Mouse (Mus musculus): Measurements from ENCODE around the gene Pdcd10. TPM values are rescaled to one million over a fixed set of nuclear protein-coding genes. Genes with fewer than 3 reads are reported as not detected.
A peak's percentile ranks its signal among the peaks of the same experiment; 100 is the strongest.

Gene Pdcd10
- 87.7 and 90.5 TPM in 2 replicates for polyA plus RNA-seq (2015; fragmentation: Nextera tagmentation; extraction: Ambion mirVana)

DNA sequence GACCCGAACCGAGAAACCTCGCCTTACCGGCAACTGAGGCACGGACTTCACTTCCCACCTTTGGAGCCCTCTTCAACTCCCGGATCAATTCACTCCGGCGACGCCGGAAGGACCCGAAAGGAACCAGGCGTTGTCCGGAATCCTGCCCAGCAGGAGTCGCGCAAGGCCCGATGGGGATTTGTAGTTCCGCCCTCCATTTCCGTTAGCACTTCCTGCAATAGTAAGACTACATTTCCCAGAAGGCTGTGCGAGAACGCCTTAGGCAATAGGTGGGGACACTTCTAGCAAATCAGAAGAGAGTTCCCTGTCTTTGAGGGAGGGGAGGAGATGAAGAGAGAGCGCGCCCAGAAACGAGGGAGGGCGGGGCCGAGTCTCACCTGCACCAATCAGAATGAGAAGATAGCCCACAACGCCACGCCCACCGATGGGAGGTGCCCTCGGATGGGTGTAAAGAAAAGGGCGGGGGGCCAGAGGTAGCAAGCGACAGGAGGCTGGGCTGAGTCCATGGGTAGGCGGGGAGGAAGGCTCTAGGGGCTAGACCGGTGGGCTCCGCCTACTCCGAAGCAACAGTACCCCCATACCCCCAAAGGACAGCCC lies at the start of gene Pdcd10:
TSS of gene Pdcd10 (minus strand) at position 162 of the 597 bp plus-strand sequence.
- H3K27me3 ChIP-seq: no peaks in the 10 kb centered on the region
- peak within 1 kb of the TSS; percentile 68 for H3K27ac ChIP-seq
- peaks cover 8% of the 10 kb centered on the region for H3K4me1 ChIP-seq
- ATAC-seq (ENCODE audit: insufficient number of reproducible peaks, insufficient read depth, low FRiP score, low TSS enrichment, low read depth): peak; percentile 99
- no peaks in the 10 kb centered on the region for H3K36me3 ChIP-seq
- peak within 1 kb of the TSS; percentile 93 for H3K9ac ChIP-seq
- peak within 1 kb of the TSS; percentile 83 for H3K4me2 ChIP-seq
- no peaks in the 10 kb centered on the region for H3K9me3 ChIP-seq
- peak within 1 kb of the TSS; percentile 96 for H3K4me3 ChIP-seq
- WGBS: 0% methylated on average over 35 of the region's 35 CpGs

GRCm38 (mm10) chr3:75584898-75585297 lies 28.2 kb upstream of the Pdcd10 start:
- no peak overlapping the region for H3K9ac ChIP-seq
- H3K4me3 ChIP-seq: no peak overlapping the region
- no peak overlapping the region for H3K4me2 ChIP-seq
- H3K4me1 ChIP-seq: no peaks in the 10 kb centered on the region
- WGBS: 81% methylated on average over 4 of the region's 4 CpGs
- no peaks in the 10 kb centered on the region for H3K36me3 ChIP-seq
- H3K27me3 ChIP-seq: no peaks in the 10 kb centered on the region
- no peak for ATAC-seq (ENCODE audit: insufficient number of reproducible peaks, insufficient read depth, low FRiP score, low TSS enrichment, low read depth)
- no peak overlapping the region for H3K27ac ChIP-seq
- H3K9me3 ChIP-seq: no peaks in the 10 kb centered on the region

- H3K36me3 ChIP-seq: no peaks in the 10 kb centered on the region
- H3K4me2 ChIP-seq: no peak overlapping the region
- no peak overlapping the region for H3K27ac ChIP-seq
- 95% methylated on average over 3 of the region's 3 CpGs for WGBS
- no peak for ATAC-seq (ENCODE audit: insufficient number of reproducible peaks, insufficient read depth, low FRiP score, low TSS enrichment, low read depth)
- H3K27me3 ChIP-seq: no peaks in the 10 kb centered on the region
- H3K4me1 ChIP-seq: no peaks in the 10 kb centered on the region
- no peak overlapping the region for H3K4me3 ChIP-seq
- no peak overlapping the region for H3K9ac ChIP-seq
- no peaks in the 10 kb centered on the region for H3K9me3 ChIP-seq
Measured at GRCm38 (mm10) chr3:75583293-75583692, 26.6 kb upstream of the Pdcd10 start.

DNA sequence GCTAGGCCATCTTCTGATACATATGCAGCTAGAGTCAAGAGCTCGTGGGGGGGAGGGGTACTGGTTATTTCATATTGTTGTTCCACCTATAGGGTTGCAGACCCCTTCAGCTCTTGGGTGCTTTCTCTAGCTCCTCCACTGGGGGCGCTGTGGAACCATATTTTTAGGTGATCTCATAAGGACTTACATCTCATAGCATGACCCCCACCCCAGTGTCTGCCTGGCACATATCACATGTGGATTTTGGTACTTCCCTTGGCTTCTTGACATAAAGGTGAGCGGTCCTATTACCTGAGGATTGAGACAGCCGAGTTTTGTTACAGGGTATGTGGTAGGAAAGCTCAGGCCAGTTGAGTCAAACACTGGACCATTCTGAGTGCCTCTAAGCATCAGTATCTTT lies 22.7 kb upstream of the Pdcd10 start:
- WGBS: 53% methylated on average over 4 of the region's 4 CpGs
- Histone ChIP-seq H3K9ac (no peak overlapping the region), H3K27ac (no peak overlapping the region), H3K4me2 (no peak overlapping the region), H3K36me3 (no peaks in the 10 kb centered on the region), H3K9me3 (no peaks in the 10 kb centered on the region), H3K4me1 (no peaks in the 10 kb centered on the region), H3K4me3 (no peak overlapping the region), H3K27me3 (no peaks in the 10 kb centered on the region)
- no peak for ATAC-seq (ENCODE audit: insufficient number of reproducible peaks, insufficient read depth, low FRiP score, low TSS enrichment, low read depth)

DNA sequence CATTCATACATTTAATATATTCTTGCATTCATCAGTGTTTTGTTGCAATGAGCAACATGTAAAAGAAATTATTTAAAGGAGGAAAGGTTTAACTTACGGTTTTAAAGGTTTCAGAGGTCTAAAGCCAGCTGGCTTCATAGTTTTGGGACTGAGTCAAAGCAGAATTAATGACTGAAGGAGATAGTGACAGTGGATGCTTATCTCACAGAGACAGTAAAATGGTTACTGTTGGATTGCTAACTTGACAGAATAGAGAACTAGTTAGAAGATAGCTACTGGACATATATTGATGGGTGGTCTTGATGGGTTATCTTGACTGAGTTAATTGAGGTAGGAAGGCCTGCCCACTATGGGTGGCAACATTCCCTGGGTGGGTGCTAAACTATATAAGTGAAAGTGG lies 18.9 kb upstream of the Pdcd10 start:
- H3K9me3 ChIP-seq: no peaks in the 10 kb centered on the region
- no peaks in the 10 kb centered on the region for H3K27me3 ChIP-seq
- H3K36me3 ChIP-seq: no peaks in the 10 kb centered on the region
- no peak overlapping the region for H3K27ac ChIP-seq
- no peaks in the 10 kb centered on the region for H3K4me1 ChIP-seq
- no peak overlapping the region for H3K4me2 ChIP-seq
- no peak overlapping the region for H3K4me3 ChIP-seq
- H3K9ac ChIP-seq: no peak overlapping the region
- 75% methylated on average over 1 of the region's 1 CpGs for WGBS
- no peak for ATAC-seq (ENCODE audit: insufficient number of reproducible peaks, insufficient read depth, low FRiP score, low TSS enrichment, low read depth)

DNA sequence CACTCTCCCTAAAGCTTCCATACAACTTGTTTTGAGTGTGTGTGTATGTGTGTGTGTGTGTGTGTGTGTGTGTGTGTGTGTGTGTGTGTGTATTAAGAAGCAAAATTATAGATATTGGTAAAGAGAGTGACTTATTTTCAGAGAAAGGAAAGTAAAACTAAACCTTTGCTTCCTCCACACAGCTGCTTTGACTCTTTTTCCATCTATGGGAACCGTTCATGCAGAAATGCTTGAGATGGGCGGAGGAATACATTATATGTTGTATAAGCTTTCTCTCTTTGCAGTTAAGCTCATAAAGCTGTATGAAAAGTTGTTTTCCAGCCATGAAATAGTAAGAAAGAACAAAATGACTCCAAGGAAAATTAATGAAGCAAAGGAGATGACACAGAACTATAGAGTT lies 17.4 kb upstream of the Pdcd10 start:
- no peaks in the 10 kb centered on the region for H3K27me3 ChIP-seq
- no peak overlapping the region for H3K4me3 ChIP-seq
- 70% methylated on average over 2 of the region's 2 CpGs for WGBS
- ATAC-seq (ENCODE audit: insufficient number of reproducible peaks, insufficient read depth, low FRiP score, low TSS enrichment, low read depth): no peak
- H3K4me1 ChIP-seq: no peaks in the 10 kb centered on the region
- no peak overlapping the region for H3K9ac ChIP-seq
- no peak overlapping the region for H3K27ac ChIP-seq
- no peak overlapping the region for H3K4me2 ChIP-seq
- H3K9me3 ChIP-seq: no peaks in the 10 kb centered on the region
- no peaks in the 10 kb centered on the region for H3K36me3 ChIP-seq

- H3K27me3 ChIP-seq: no peaks in the 10 kb centered on the region
- peak; percentile 96 for ATAC-seq (ENCODE audit: insufficient number of reproducible peaks, insufficient read depth, low FRiP score, low TSS enrichment, low read depth)
- peak within 1 kb of the TSS; percentile 96 for H3K4me3 ChIP-seq
- peak within 1 kb of the TSS; percentile 68 for H3K27ac ChIP-seq
- peaks cover 8% of the 10 kb centered on the region for H3K4me1 ChIP-seq
- H3K4me2 ChIP-seq: peak within 1 kb of the TSS; percentile 83
- no peaks in the 10 kb centered on the region for H3K9me3 ChIP-seq
- WGBS: 0% methylated on average over 19 of the region's 19 CpGs
- no peaks in the 10 kb centered on the region for H3K36me3 ChIP-seq
- peak within 1 kb of the TSS; percentile 93 for H3K9ac ChIP-seq
Measured at GRCm38 (mm10) chr3:75557292-75557691, 636 bp upstream of the Pdcd10 start, which contains the start of gene Serpini1. Gene Serpini1 (plus strand): TSS chr3:75557547.

- Histone ChIP-seq H3K9ac (peak overlapping the region; percentile 93), H3K36me3 (no peaks in the 10 kb centered on the region), H3K27ac (peak overlapping the region; percentile 68), H3K9me3 (no peaks in the 10 kb centered on the region), H3K4me1 (peaks cover 8% of the 10 kb centered on the region), H3K4me2 (peak overlapping the region; percentile 83), H3K4me3 (peak overlapping the region; percentile 96), H3K27me3 (no peaks in the 10 kb centered on the region)
- peak; percentile 34 for ATAC-seq (ENCODE audit: insufficient number of reproducible peaks, insufficient read depth, low FRiP score, low TSS enrichment, low read depth)
- under 1% methylated on average over 36 of the region's 36 CpGs for WGBS
Measured at GRCm38 (mm10) chr3:75556121-75556694, 448 bp downstream of the Pdcd10 start.

DNA sequence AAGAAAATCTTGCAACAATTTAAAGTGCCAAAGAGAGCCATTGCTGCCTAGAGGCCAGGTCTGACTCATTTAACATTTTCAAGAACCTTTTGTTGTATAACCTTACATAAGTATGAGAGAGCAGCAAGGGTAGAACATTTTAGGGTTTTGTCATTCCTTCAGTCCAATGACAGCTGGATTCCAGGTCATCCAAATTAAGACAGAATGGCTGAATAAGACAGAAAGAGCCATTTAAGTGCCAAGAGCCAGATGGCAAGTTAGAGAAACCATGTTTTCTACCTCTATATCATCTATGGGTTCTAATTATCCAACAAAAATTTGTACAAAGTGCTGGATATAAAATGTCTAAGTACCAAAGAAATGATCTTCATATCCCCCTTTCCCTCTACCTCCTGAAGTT lies 5.4 kb downstream of the Pdcd10 start:
- H3K36me3 ChIP-seq: no peaks in the 10 kb centered on the region
- no peaks in the 10 kb centered on the region for H3K9me3 ChIP-seq
- no peaks in the 10 kb centered on the region for H3K27me3 ChIP-seq
- no peak overlapping the region for H3K4me3 ChIP-seq
- no peak for ATAC-seq (ENCODE audit: insufficient number of reproducible peaks, insufficient read depth, low FRiP score, low TSS enrichment, low read depth)
- H3K4me1 ChIP-seq: peaks cover 4% of the 10 kb centered on the region; the same call in 1 of the 2 replicates
- H3K4me2 ChIP-seq: no peak overlapping the region
- no peak overlapping the region for H3K9ac ChIP-seq
- H3K27ac ChIP-seq: no peak overlapping the region

GRCm38 (mm10) chr3:75544287-75544686 lies 12.4 kb downstream of the Pdcd10 start:
- H3K9me3 ChIP-seq: no peaks in the 10 kb centered on the region
- H3K4me1 ChIP-seq: no peaks in the 10 kb centered on the region
- H3K9ac ChIP-seq: no peak overlapping the region
- WGBS: 93% methylated on average over 1 of the region's 1 CpGs
- ATAC-seq (ENCODE audit: insufficient number of reproducible peaks, insufficient read depth, low FRiP score, low TSS enrichment, low read depth): no peak
- H3K4me3 ChIP-seq: no peak overlapping the region
- H3K27ac ChIP-seq: no peak overlapping the region
- H3K36me3 ChIP-seq: peaks cover 8% of the 10 kb centered on the region; the same call in 1 of the 2 replicates
- no peak overlapping the region for H3K4me2 ChIP-seq
- H3K27me3 ChIP-seq: no peaks in the 10 kb centered on the region

- Histone ChIP-seq H3K4me1 (no peaks in the 10 kb centered on the region), H3K9me3 (no peaks in the 10 kb centered on the region), H3K27me3 (no peaks in the 10 kb centered on the region), H3K9ac (no peak overlapping the region), H3K27ac (no peak overlapping the region), H3K4me2 (no peak overlapping the region), H3K4me3 (no peak overlapping the region), H3K36me3 (peaks cover 17% of the 10 kb centered on the region; the same call in 1 of the 2 replicates)
- 87% methylated on average over 3 of the region's 3 CpGs for WGBS
- no peak for ATAC-seq (ENCODE audit: insufficient number of reproducible peaks, insufficient read depth, low FRiP score, low TSS enrichment, low read depth)
Measured at GRCm38 (mm10) chr3:75542852-75543251, 13.8 kb downstream of the Pdcd10 start.

DNA sequence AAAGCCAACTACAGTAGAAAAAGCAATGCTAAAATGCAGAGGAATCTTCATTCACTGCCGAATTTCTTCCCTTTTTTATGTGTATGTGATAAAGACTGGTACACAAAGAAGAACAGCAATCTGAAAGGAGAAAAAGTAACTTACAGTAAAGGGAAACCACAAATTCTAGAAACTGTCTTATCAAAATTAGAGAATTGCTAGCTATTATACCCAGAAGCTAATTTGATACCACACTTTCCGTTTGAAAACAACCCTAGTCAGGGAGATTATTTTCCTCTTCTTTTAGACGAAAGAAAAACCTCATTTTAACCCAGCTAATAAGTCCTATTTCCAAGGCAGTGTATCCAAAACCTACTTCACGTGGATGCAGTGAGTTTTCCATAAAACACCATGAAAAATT lies 15.4 kb downstream of the Pdcd10 start:
- H3K9me3 ChIP-seq: no peaks in the 10 kb centered on the region
- no peaks in the 10 kb centered on the region for H3K4me1 ChIP-seq
- WGBS: 73% methylated on average over 4 of the region's 4 CpGs
- no peaks in the 10 kb centered on the region for H3K27me3 ChIP-seq
- no peak overlapping the region for H3K27ac ChIP-seq
- ATAC-seq (ENCODE audit: insufficient number of reproducible peaks, insufficient read depth, low FRiP score, low TSS enrichment, low read depth): no peak
- H3K9ac ChIP-seq: no peak overlapping the region
- H3K36me3 ChIP-seq: peaks cover 25% of the 10 kb centered on the region
- no peak overlapping the region for H3K4me2 ChIP-seq
- H3K4me3 ChIP-seq: no peak overlapping the region

All from embryonic facial prominence, embryonic 13.5 days (tissue).